Mouse (Mus musculus) lung, embryonic 16.5 days (tissue): Measurements from ENCODE around the gene Hoxa13. TPM values are rescaled to one million over a fixed set of nuclear protein-coding genes. Genes with fewer than 3 reads are reported as not detected.

ENCODE experiments used
- ATAC-seq: fragments of 200-750 bp; cut with Nextera tagmentation; 2 replicates; pipeline ENCODE4 v1.8.0; 2017; ENCODE audit warnings: low read depth, mild to moderate bottlenecking, moderate library complexity
- H3K27ac ChIP-seq: fragments of 300-500 bp; sonication (generic); 2 replicates; pipeline ENCODE4 v1.5.1; 2014; ENCODE audit warnings: mild to moderate bottlenecking, control low read depth, low read length
- H3K27me3 ChIP-seq: fragments of 300-500 bp; sonication (generic); 2 replicates; pipeline ENCODE4 v1.6.1; 2014; ENCODE audit warnings: low read depth, low read length, mixed read lengths; ENCODE audit not compliant: control insufficient read depth, insufficient read depth
- H3K36me3 ChIP-seq: fragments of 300-500 bp; sonication (generic); 2 replicates; pipeline ENCODE4 v1.6.1; 2014; ENCODE audit warnings: low read length; ENCODE audit not compliant: control insufficient read depth, insufficient read depth
- H3K4me1 ChIP-seq: fragments of 300-500 bp; sonication (generic); replicated peaks from 2 replicates; pipeline ENCODE4 v1.6.1; 2014; ENCODE audit warnings: low read length, mixed read lengths; ENCODE audit not compliant: control insufficient read depth, insufficient read depth
- H3K4me2 ChIP-seq: fragments of 300-500 bp; sonication (generic); 2 replicates; pipeline ENCODE4 v1.6.1; 2014; ENCODE audit warnings: low read depth, low read length, control low read depth
- H3K4me3 ChIP-seq: fragments of 300-500 bp; sonication (generic); 2 replicates; pipeline ENCODE4 v1.5.1; 2014; ENCODE audit warnings: mild to moderate bottlenecking, low read length, control low read depth
- H3K9ac ChIP-seq: fragments of 300-500 bp; sonication (generic); 2 replicates; pipeline ENCODE4 v1.6.1; 2014; ENCODE audit warnings: low read length, control low read depth
- H3K9me3 ChIP-seq: fragments of 300-500 bp; sonication (generic); 2 replicates; pipeline ENCODE4 v1.6.1; 2016; ENCODE audit warnings: low read length; ENCODE audit not compliant: control insufficient read depth
- WGBS: fragments of 180-500 bp; shearing (Covaris S2); extraction: QIAGEN DNeasy Blood & Tissue Kit; methylation state at CpG from one replicate; pipeline ENCODE4 v1.1.7; 2014; 5-methylcytosine and 5-hydroxymethylcytosine counted together
- polyA plus RNA-seq: library from polyadenylated mRNA; unstranded; fragments of >200 nt; fragmentation: Nextera tagmentation; extraction: Ambion mirVana; gene quantifications from 2 replicates; pipeline ENCODE4 v1.2.1, GENCODE M21; 2015

Hoxa13 gene
- polyA plus RNA-seq, 1 experiment from 2014 or later, result not detected

GRCm38 (mm10) chr6:52228475-52229465, 31.9 kb downstream of the Hoxa13 start:
- Histone ChIP-seq H3K27me3 (peaks cover 91% of the 10 kb centered on the region), H3K9me3 (no peaks in the 10 kb centered on the region), H3K4me3 (no peak overlapping the region), H3K4me1 (peaks cover 10% of the 10 kb centered on the region), H3K4me2 (no peak overlapping the region), H3K36me3 (no peaks in the 10 kb centered on the region), H3K27ac (no peak overlapping the region), H3K9ac (no peak overlapping the region)
- ATAC-seq, result no peak
- 2% methylated on average over 38 of the region's 38 CpGs for WGBS

GRCm38 (mm10) chr6:52227470-52228222, 33.0 kb downstream of the Hoxa13 start:
- Histone ChIP-seq H3K27me3 (peaks cover 92% of the 10 kb centered on the region), H3K9ac (no peak overlapping the region), H3K36me3 (no peaks in the 10 kb centered on the region), H3K9me3 (no peaks in the 10 kb centered on the region), H3K4me3 (no peak overlapping the region), H3K27ac (no peak overlapping the region), H3K4me1 (peaks cover 10% of the 10 kb centered on the region), H3K4me2 (no peak overlapping the region)
- WGBS, result 5% methylated on average over 11 of the region's 11 CpGs
- no peak for ATAC-seq

GRCm38 (mm10) chr6:52226569-52227257, 34.0 kb downstream of the Hoxa13 start:
- ATAC-seq, result no peak
- no peak overlapping the region for H3K27ac ChIP-seq
- H3K9me3 ChIP-seq, result no peaks in the 10 kb centered on the region
- H3K27me3 ChIP-seq, result peaks cover 92% of the 10 kb centered on the region
- H3K9ac ChIP-seq, result no peak overlapping the region
- H3K4me1 ChIP-seq, result peaks cover 10% of the 10 kb centered on the region
- WGBS, result 3% methylated on average over 26 of the region's 26 CpGs
- no peaks in the 10 kb centered on the region for H3K36me3 ChIP-seq
- H3K4me3 ChIP-seq, result no peak overlapping the region
- no peak overlapping the region for H3K4me2 ChIP-seq

GRCm38 (mm10) chr6:52225612-52226568, 34.8 kb downstream of the Hoxa13 start:
- no peak overlapping the region for H3K9ac ChIP-seq

GRCm38 (mm10) chr6:52224895-52225611, 35.6 kb downstream of the Hoxa13 start:
- 2% methylated on average over 36 of the region's 36 CpGs for WGBS
- no peak for ATAC-seq
- no peak overlapping the region for H3K27ac ChIP-seq
- no peaks in the 10 kb centered on the region for H3K9me3 ChIP-seq
- peaks cover 92% of the 10 kb centered on the region for H3K27me3 ChIP-seq
- H3K9ac ChIP-seq, result no peak overlapping the region
- no peaks in the 10 kb centered on the region for H3K36me3 ChIP-seq
- peaks cover 7% of the 10 kb centered on the region for H3K4me1 ChIP-seq
- H3K4me2 ChIP-seq, result no peak overlapping the region
- H3K4me3 ChIP-seq, result peak overlapping the region; percentile 19; the same call in 1 of the 2 replicates

More at GRCm38 (mm10) chr6:52225612-52226568, 34.8 kb downstream of the Hoxa13 start:
- ATAC-seq, result no peak
- Histone ChIP-seq H3K27me3 (peaks cover 95% of the 10 kb centered on the region), H3K36me3 (no peaks in the 10 kb centered on the region), H3K27ac (no peak overlapping the region), H3K4me1 (peaks cover 10% of the 10 kb centered on the region), H3K4me3 (peak overlapping the region; percentile 19), H3K9me3 (no peaks in the 10 kb centered on the region), H3K4me2 (peak overlapping the region; percentile 32)
- 3% methylated on average over 69 of the region's 69 CpGs for WGBS

DNA sequence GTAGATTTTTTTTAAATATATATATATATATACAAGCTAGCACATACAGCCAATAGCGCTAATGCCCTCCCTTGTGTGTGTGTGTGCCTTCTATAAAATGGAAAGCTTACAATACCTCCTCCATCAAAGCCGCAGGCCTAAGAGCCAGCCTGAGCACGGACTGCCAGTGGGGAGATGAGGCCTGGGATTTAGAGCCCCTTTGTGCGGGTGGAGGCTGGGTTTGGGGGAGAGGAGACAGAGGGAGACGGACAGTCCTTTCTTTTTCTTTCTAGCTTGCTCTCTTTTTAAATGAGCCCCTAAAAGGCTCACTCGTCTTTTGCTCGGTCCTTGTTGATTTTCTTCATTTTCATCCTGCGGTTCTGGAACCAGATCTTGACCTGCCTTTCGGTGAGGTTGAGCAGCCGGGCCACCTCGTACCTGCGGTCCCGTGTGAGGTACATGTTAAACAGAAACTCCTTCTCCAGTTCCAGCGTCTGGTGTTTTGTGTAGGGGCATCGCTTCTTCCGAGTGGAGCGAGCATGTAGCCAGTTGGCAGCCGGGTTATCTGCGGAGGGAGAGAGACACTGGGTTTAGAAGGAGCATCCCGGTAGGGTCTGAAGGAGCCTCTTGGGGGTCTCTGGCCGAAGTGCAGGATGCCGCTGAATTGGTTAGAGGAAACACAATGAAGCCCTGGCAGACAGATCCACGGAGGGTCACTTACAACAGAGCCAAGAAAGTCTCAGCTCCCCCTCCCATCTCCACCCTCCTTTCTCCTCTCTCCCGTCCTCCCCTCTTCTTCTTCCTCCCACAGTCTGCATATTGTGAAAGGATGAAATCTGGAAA, 36.5 kb downstream of the Hoxa13 start:
- Histone ChIP-seq H3K4me3 (no peak overlapping the region), H3K36me3 (no peaks in the 10 kb centered on the region), H3K27ac (no peak overlapping the region), H3K4me1 (peaks cover 7% of the 10 kb centered on the region), H3K27me3 (peaks cover 92% of the 10 kb centered on the region), H3K9ac (no peak overlapping the region), H3K4me2 (no peak overlapping the region), H3K9me3 (no peaks in the 10 kb centered on the region)
- ATAC-seq, result no peak
- 17% methylated on average over 24 of the region's 24 CpGs for WGBS

DNA sequence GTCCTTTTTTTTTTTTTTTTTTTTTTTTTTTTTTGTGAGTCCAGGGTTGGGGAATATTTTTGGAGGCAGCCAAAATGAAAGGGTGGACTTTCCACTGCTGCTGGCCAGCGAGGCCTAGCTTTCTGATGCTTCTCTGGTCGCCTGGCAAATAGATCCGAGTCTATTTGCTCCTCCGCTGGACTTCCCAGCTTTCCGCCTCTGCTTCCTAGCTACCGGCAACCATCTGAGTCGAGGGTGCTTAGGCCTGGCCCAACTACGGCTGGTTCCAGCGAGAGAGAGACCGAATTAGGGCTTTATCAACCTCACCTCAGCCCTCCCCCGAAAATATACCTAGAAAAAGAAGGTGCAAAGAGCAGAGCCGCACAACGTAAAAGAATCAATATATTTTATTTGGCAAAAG, 38.0 kb downstream of the Hoxa13 start:
- WGBS, result 42% methylated on average over 13 of the region's 13 CpGs
- peaks cover 8% of the 10 kb centered on the region for H3K4me1 ChIP-seq
- no peaks in the 10 kb centered on the region for H3K9me3 ChIP-seq
- no peaks in the 10 kb centered on the region for H3K36me3 ChIP-seq
- H3K27me3 ChIP-seq, result peaks cover 95% of the 10 kb centered on the region
- no peak overlapping the region for H3K27ac ChIP-seq
- H3K4me2 ChIP-seq, result no peak overlapping the region
- H3K9ac ChIP-seq, result no peak overlapping the region
- no peak for ATAC-seq
- H3K4me3 ChIP-seq, result no peak overlapping the region
